Mouse (Mus musculus): ENCODE results near the gene Snx7.

GRCm38 (mm10) chr3:117791951-117792350 lies 76.8 kb downstream of the Snx7 start:
- TF ChIP-seq POLR2A (IDR thresholded peaks at IDR 0.05; ENCODE audit: insufficient read length, low read depth) (no peak), TCF12 (IDR thresholded peaks at IDR 0.05; ENCODE audit: insufficient read depth, poor library complexity, severe bottlenecking) (no peak), POLR2AphosphoS2 (IDR thresholded peaks at IDR 0.05; ENCODE audit: insufficient read length, low read depth) (no peak), MYOG (IDR thresholded peaks at IDR 0.05; ENCODE audit: control insufficient read depth in 1 of 3, insufficient read depth in 1 of 3, insufficient read length in 2 of 3, low read depth in 2 of 3) (no peak), CEBPB (IDR thresholded peaks at IDR 0.05; ENCODE audit: insufficient read depth, poor library complexity, severe bottlenecking) (no peak), MAX (IDR thresholded peaks at IDR 0.05; ENCODE audit: low read depth) (no peak)
